Mouse (Mus musculus) lung, postnatal 0 days (tissue): ENCODE measurements around the gene Map7. TPM values are rescaled to one million over a fixed set of nuclear protein-coding genes. Genes with fewer than 3 reads are reported as not detected.

Experiments used
- ATAC-seq: fragments of 200-750 bp; cut with Nextera tagmentation; 2 replicates; pipeline ENCODE4 v1.8.0; 2017; ENCODE audit warnings: moderate library complexity
- DNase-seq: peaks from one replicate; pipeline ENCODE4 v3.0.0-alpha.2; 2016; ENCODE audit warnings: low spot score
- H3K27ac ChIP-seq: fragments of 300-500 bp; sonication (generic); 2 replicates; pipeline ENCODE4 v1.5.1; 2014; ENCODE audit warnings: antibody characterized with exemption, mild to moderate bottlenecking, low read length, mixed read lengths
- H3K27me3 ChIP-seq: fragments of 300-500 bp; sonication (generic); replicated peaks from 2 replicates; pipeline ENCODE4 v1.6.1; 2014; ENCODE audit warnings: low read length, mixed read lengths; ENCODE audit not compliant: insufficient read depth
- H3K36me3 ChIP-seq: fragments of 300-500 bp; sonication (generic); 2 replicates; pipeline ENCODE4 v1.6.1; 2014; ENCODE audit warnings: low read length, mixed read lengths; ENCODE audit not compliant: insufficient read depth
- H3K4me1 ChIP-seq: fragments of 300-500 bp; sonication (generic); 2 replicates; pipeline ENCODE4 v1.6.1; 2014; ENCODE audit warnings: antibody characterized with exemption, low read depth, low read length, mixed read lengths; ENCODE audit not compliant: insufficient read depth
- H3K4me2 ChIP-seq: fragments of 300-500 bp; sonication (generic); replicated peaks from 2 replicates; pipeline ENCODE4 v1.6.1; 2014; ENCODE audit warnings: low read depth, mild to moderate bottlenecking, low read length, moderate library complexity, mixed read lengths
- H3K4me3 ChIP-seq: fragments of 300-500 bp; sonication (generic); 2 replicates; pipeline ENCODE4 v1.5.1; 2014; ENCODE audit warnings: low read depth, low read length
- H3K9ac ChIP-seq: fragments of 300-500 bp; sonication (generic); replicated peaks from 2 replicates; pipeline ENCODE4 v1.6.1; 2014; ENCODE audit warnings: low read depth, mild to moderate bottlenecking
- H3K9me3 ChIP-seq: fragments of 300-500 bp; sonication (generic); 2 replicates; pipeline ENCODE4 v1.6.1; 2016; ENCODE audit warnings: low read length, mixed read lengths
- CTCF ChIP-seq: IDR thresholded peaks from 2 replicates; pipeline ENCODE4 v1.5.1; 2016; ENCODE audit warnings: antibody characterized with exemption, mild to moderate bottlenecking
- EP300 ChIP-seq: IDR thresholded peaks from 2 replicates; pipeline ENCODE4 v1.6.1; 2016; ENCODE audit warnings: antibody characterized with exemption, mild to moderate bottlenecking, control low read depth
- WGBS: fragments of 180-500 bp; shearing (Covaris S2); extraction: QIAGEN DNeasy Blood & Tissue Kit; methylation state at CpG from one replicate; pipeline ENCODE4 v1.1.7; 2014; 5-methylcytosine and 5-hydroxymethylcytosine counted together
- microRNA-seq: library from miRNA; unstranded; fragments of <30 nt; microRNA quantifications from one replicate; pipeline ENCODE4, GENCODE M21; 2016
- polyA plus RNA-seq: library from polyadenylated mRNA; unstranded; fragments of >200 nt; fragmentation: Nextera tagmentation; extraction: Ambion mirVana; gene quantifications from 2 replicates; pipeline ENCODE4 v1.2.1, GENCODE M21; 2015

The Map7 gene
- polyA plus RNA-seq, 1 experiment from 2014 or later = 12.9 TPM

DNA sequence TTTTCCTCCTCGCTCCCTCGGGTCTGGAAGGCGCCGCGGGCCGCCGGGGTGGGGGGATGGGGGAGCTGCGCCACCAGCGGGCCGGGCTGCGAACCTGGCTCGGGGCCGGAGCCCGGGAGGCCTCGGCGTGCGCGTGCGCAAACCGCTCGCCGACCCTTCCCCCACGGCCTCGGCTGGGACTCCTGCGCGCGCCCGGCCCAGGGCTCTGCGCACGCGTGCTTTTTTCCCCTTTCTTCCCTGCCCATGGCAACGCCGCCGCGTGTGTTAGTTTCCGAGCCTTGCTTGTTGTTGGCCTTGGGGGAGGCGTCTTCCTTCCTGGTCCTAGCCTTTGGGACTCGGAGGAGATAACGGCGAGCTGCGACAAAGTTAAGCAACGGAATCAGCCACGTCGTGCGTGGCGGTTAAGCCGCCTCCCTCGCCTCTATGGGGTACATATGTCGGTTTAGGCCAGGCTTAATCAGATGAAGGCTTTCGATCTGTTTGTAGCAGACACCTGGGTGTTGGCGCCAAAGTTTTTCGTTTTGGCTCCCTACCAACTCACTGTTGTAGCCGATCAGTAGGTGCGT is 164.5 kb downstream of the Map7 start:
- Histone ChIP-seq H3K9ac (peak overlapping the region; percentile 86), H3K27ac (peak overlapping the region; percentile 99), H3K9me3 (no peaks in the 10 kb centered on the region), H3K4me2 (peak overlapping the region; percentile 73), H3K4me1 (peaks cover 4% of the 10 kb centered on the region; the same call in 1 of the 2 replicates), H3K4me3 (peak overlapping the region; percentile 80), H3K36me3 (no peaks in the 10 kb centered on the region), H3K27me3 (no peaks in the 10 kb centered on the region)
- TF ChIP-seq CTCF (no peak), EP300 (no peak)
- DNase-seq (peak; percentile 96), ATAC-seq (peak; percentile 79)
- WGBS = 1% methylated on average over 23 of the region's 54 CpGs

GRCm38 (mm10) chr10:20313447-20313846 is 165.2 kb downstream of the Map7 start:
- peak overlapping the region; percentile 86; the same call in 1 of the 2 replicates for H3K9ac ChIP-seq
- peak overlapping the region; percentile 99; the same call in 1 of the 2 replicates for H3K27ac ChIP-seq
- WGBS = 41% methylated on average over 13 of the region's 13 CpGs
- ATAC-seq (no peak), DNase-seq (no peak)
- no peaks in the 10 kb centered on the region for H3K27me3 ChIP-seq
- no peaks in the 10 kb centered on the region for H3K9me3 ChIP-seq
- TF ChIP-seq EP300 (no peak), CTCF (no peak)
- peak overlapping the region; percentile 73 for H3K4me2 ChIP-seq
- peaks cover 4% of the 10 kb centered on the region; the same call in 1 of the 2 replicates for H3K36me3 ChIP-seq
- H3K4me3 ChIP-seq = peak overlapping the region; percentile 80
- peaks cover 4% of the 10 kb centered on the region; the same call in 1 of the 2 replicates for H3K4me1 ChIP-seq

- peak overlapping the region; percentile 73; the same call in 1 of the 2 replicates for H3K4me2 ChIP-seq
- H3K4me3 ChIP-seq = 0 out of 2 replicates have a peak overlapping the region, but pooled peaks have one; percentile 80
- 78% methylated on average over 4 of the region's 4 CpGs for WGBS
- no peaks in the 10 kb centered on the region for H3K9me3 ChIP-seq
- TF ChIP-seq EP300 = no peak
- no peak for TF ChIP-seq CTCF
- no peak for ATAC-seq
- H3K27me3 ChIP-seq = no peaks in the 10 kb centered on the region
- peaks cover 4% of the 10 kb centered on the region; the same call in 1 of the 2 replicates for H3K4me1 ChIP-seq
- no peak overlapping the region for H3K27ac ChIP-seq
- H3K9ac ChIP-seq = no peak overlapping the region
- H3K36me3 ChIP-seq = peaks cover 8% of the 10 kb centered on the region; the same call in 1 of the 2 replicates
- peak; percentile 41 for DNase-seq
Observed at GRCm38 (mm10) chr10:20313941-20314340, 165.7 kb downstream of the Map7 start.

DNA sequence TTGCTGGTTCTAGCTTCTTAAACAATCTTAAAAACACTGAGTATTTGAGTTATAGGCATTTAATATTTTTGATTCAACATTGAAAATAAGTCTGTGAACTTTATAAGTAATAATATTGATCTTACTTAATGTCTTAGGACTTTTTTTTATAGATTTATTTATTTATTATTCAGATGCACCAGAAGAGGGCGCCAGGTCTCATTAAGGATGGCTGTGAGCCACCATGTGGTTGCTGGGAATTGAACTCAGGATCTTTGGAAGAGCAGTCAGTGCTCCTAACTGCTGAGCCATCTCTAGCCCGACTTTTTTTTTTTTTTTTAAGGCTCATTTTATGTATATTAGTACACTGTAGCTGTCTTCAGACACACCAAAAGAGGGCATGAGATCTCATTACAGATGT is 166.5 kb downstream of the Map7 start:
- H3K9me3 ChIP-seq = no peaks in the 10 kb centered on the region
- no peak overlapping the region for H3K9ac ChIP-seq
- DNase-seq (no peak), ATAC-seq (no peak)
- no peak overlapping the region for H3K4me3 ChIP-seq
- no peak overlapping the region for H3K27ac ChIP-seq
- peaks cover 11% of the 10 kb centered on the region for H3K36me3 ChIP-seq
- peaks cover 4% of the 10 kb centered on the region; the same call in 1 of the 2 replicates for H3K4me1 ChIP-seq
- WGBS = 55% methylated on average over 2 of the region's 2 CpGs
- H3K27me3 ChIP-seq = no peaks in the 10 kb centered on the region
- no peak overlapping the region for H3K4me2 ChIP-seq
- TF ChIP-seq EP300 (no peak), CTCF (peak; percentile 35)

DNA sequence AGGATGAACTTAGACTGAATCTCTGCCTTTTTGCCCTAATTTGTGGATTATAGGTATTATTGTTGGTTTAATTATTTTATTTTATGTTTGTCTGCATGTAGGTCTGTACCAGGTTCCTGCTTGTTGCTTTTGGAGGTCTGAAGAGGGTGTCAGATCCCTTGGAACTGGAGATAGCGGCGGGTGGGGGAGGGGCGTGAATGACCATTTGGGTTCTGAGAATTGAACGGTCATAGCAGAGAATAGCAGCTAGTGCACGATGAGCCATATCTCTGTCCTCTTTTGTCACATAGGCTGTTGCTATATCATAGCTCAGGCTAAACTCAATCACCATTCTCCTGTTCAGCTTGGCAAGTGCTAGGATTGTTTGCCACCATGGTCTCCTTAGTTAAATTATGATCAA is 169.2 kb downstream of the Map7 start:
- no peak for ATAC-seq
- no peaks in the 10 kb centered on the region for H3K4me1 ChIP-seq
- H3K36me3 ChIP-seq = peaks cover 11% of the 10 kb centered on the region
- DNase-seq = no peak
- H3K27me3 ChIP-seq = no peaks in the 10 kb centered on the region
- H3K9ac ChIP-seq = no peak overlapping the region
- no peak overlapping the region for H3K4me3 ChIP-seq
- 76% methylated on average over 5 of the region's 5 CpGs for WGBS
- no peak overlapping the region for H3K4me2 ChIP-seq
- H3K9me3 ChIP-seq = no peaks in the 10 kb centered on the region
- no peak for TF ChIP-seq EP300
- TF ChIP-seq CTCF = no peak
- no peak overlapping the region for H3K27ac ChIP-seq

DNA sequence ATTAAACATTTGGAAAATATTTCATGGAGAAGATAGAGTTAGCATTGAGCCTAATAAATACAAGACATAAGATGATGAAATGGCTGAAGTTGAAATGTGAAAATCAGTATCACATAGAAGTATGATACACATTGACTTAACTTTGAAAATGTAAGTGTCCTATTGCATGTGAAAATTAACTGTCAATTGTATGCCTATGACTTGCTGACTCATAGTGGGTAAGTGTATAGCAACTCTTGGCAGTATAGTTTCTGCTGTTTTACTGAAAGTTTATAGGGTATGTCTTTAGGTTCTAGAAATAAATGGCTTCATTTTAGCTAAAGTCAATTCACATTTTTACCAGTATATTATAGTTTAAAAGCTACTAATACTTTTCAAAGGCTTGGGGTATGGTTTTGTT is 178.0 kb downstream of the Map7 start:
- DNase-seq (no peak), ATAC-seq (no peak)
- H3K27me3 ChIP-seq = no peaks in the 10 kb centered on the region
- no peaks in the 10 kb centered on the region for H3K4me1 ChIP-seq
- TF ChIP-seq EP300 (no peak), CTCF (no peak)
- H3K4me2 ChIP-seq = no peak overlapping the region
- no peak overlapping the region for H3K9ac ChIP-seq
- peaks cover 19% of the 10 kb centered on the region for H3K36me3 ChIP-seq
- no peaks in the 10 kb centered on the region for H3K9me3 ChIP-seq
- no peak overlapping the region for H3K27ac ChIP-seq
- H3K4me3 ChIP-seq = no peak overlapping the region

Small RNAs within 50 kb of the gene (microRNA-seq; reads per million reads assigned to microRNA genes)
- gene Mir6413 = not detected

Other genes with a start within 250 kb of the Map7 start
- gene Pex7, start 240.8 kb upstream of the Map7 start, polyA plus RNA-seq = 40.3 TPM in 2 replicates
- gene Map3k5, start 214.0 kb upstream of the Map7 start, polyA plus RNA-seq = 3.1 and 3.2 TPM in 2 replicates
- gene Bclaf1, start 164.0 kb downstream of the Map7 start, polyA plus RNA-seq = 54.2 and 60.5 TPM in 2 replicates
- 0.29 and 0.63 TPM in 2 replicates for gene Mtfr2, start 199.3 kb downstream of the Map7 start, polyA plus RNA-seq